ENCODE assay signal across 22 mouse cellular contexts in genomic region chr9:114009526-114009925, GRCm38 (mm10). TPM values are rescaled to one million over a fixed set of nuclear protein-coding genes. Genes with fewer than 3 reads are reported as not detected.
DNase-seq lines count a peak whose midpoint lies in the region; ATAC-seq and TF ChIP-seq lines count a peak whose summit lies in the region.
"Had no signal": no experiment of that assay in that cellular context is flagged by ENCODE, and none has a peak within 500 bp of the region (broad histone marks: within the 10 kb centered on the region; RNA-seq: fewer than 3 reads in every experiment).

No protein-coding gene starts in this region.

- H3K4me2 ChIP-seq in liver, postnatal 0 days (ENCODE audit: low read depth, low read length) = no peak overlapping the region
- H3K4me2 ChIP-seq in CH12.LX (ENCODE audit: insufficient read depth, low read depth, poor library complexity, severe bottlenecking) = no peak overlapping the region
- H3K4me2 ChIP-seq: embryonic facial prominence, embryonic 15.5 days; hindbrain, embryonic 15.5 days; limb, embryonic 15.5 days; lung, embryonic 15.5 days; midbrain, embryonic 13.5 days had no signal

- H3K4me1 ChIP-seq in liver, postnatal 0 days (ENCODE audit: insufficient read depth) = no peaks in the 10 kb centered on the region
- H3K4me1 ChIP-seq in CH12.LX (ENCODE audit: control insufficient read depth in 1 of 2, insufficient read depth in 2 of 2) = peaks cover 0 to 20% of the 10 kb centered on the region in 2 experiments; a peak in 2 of 4 replicates
- H3K4me1 ChIP-seq: embryonic facial prominence, embryonic 15.5 days; heart, embryonic 15.5 days; hindbrain, embryonic 15.5 days; limb, embryonic 15.5 days; lung, embryonic 15.5 days; midbrain, embryonic 13.5 days had no signal

- H3K79me2 ChIP-seq in CH12.LX (replicated peaks; ENCODE audit: control insufficient read depth, extremely low read depth, insufficient read depth, poor library complexity, severe bottlenecking) = no peaks in the 10 kb centered on the region

- H3K9me3 ChIP-seq in liver, postnatal 0 days (ENCODE audit: low read length) = no peaks in the 10 kb centered on the region; the same call in 1 of the 2 replicates
- H3K9me3 ChIP-seq in CH12.LX (replicated peaks; ENCODE audit: low read length) = no peaks in the 10 kb centered on the region
- H3K9me3 ChIP-seq: embryonic facial prominence, embryonic 15.5 days; forebrain, embryonic 10.5 days; heart, embryonic 15.5 days; hindbrain, embryonic 15.5 days; limb, embryonic 15.5 days; lung, embryonic 15.5 days; midbrain, embryonic 13.5 days had no signal

- dilution Hi-C loops in CH12.LX (cut with MboI; ENCODE audit: extremely low pct_ligation_motif_present, extremely low pct_unique_long_range_greater_than_20kb, low sequenced_read_pairs) = no loop called here

- no peak for TF ChIP-seq POLR2A in CH12.LX (IDR thresholded peaks at IDR 0.05; ENCODE audit: low read depth, low read length)

- no peak overlapping the region for H3K27ac ChIP-seq in liver, postnatal 0 days (ENCODE audit: low read depth)
- no peak overlapping the region for H3K27ac ChIP-seq in CH12.LX (ENCODE audit: insufficient read depth, low read depth)
- H3K27ac ChIP-seq: embryonic facial prominence, embryonic 15.5 days; forebrain, embryonic 10.5 days; heart, embryonic 15.5 days; hindbrain, embryonic 15.5 days; limb, embryonic 15.5 days; lung, embryonic 15.5 days; midbrain, embryonic 13.5 days had no signal

- TF ChIP-seq EP300 in liver, postnatal 0 days (IDR thresholded peaks at IDR 0.05; ENCODE audit: low read depth) = no peak
- TF ChIP-seq EP300 in CH12.LX (IDR thresholded peaks at IDR 0.05; ENCODE audit: low read length) = no peak

- WGBS in liver, postnatal 0 days (ENCODE audit: insufficient replicate concordance) = 51% methylated on average over 5 of the region's 5 CpGs

- no peaks in the 10 kb centered on the region for H3K27me3 ChIP-seq in liver, postnatal 0 days (ENCODE audit: insufficient read depth, low read length)
- no peaks in the 10 kb centered on the region for H3K27me3 ChIP-seq in CH12.LX (replicated peaks)
- H3K27me3 ChIP-seq: embryonic facial prominence, embryonic 15.5 days; heart, embryonic 15.5 days; hindbrain, embryonic 15.5 days; limb, embryonic 15.5 days; lung, embryonic 15.5 days; midbrain, embryonic 13.5 days had no signal

- peak; percentile 24 for DNase-seq in liver
- no peak for DNase-seq in liver, postnatal 0 days
- DNase-seq in CH12.LX (ENCODE audit: extremely low read depth) = peak; percentile 25
- DNase-seq in ES-CJ7 (ENCODE audit: low read depth, low spot score) = peak; percentile 50
- peak; percentile 32 for DNase-seq in embryo, embryonic 11 days
- no peak for DNase-seq in urinary bladder, adult 18-20 months (ENCODE audit: low spot score in 2 of 2)
- DNase-seq in gastrocnemius, postnatal 14 days = no peak
- DNase-seq: cerebellum, adult 11 months; cerebellum, postnatal 14 days; gastrocnemius, postnatal 25 days; layer of hippocampus, postnatal 36 days; retina, postnatal 1 day; thymus, adult 18-20 months had no signal

- no peak for TF ChIP-seq RAD21 in CH12.LX (IDR thresholded peaks at IDR 0.05; ENCODE audit: low read depth, low read length)

- no peak for TF ChIP-seq CTCF in liver, postnatal 0 days (IDR thresholded peaks at IDR 0.05; ENCODE audit: low read depth)
- no peak for TF ChIP-seq CTCF in CH12.LX (conservative IDR thresholded peaks at IDR 0.05 in 1 of 2, IDR thresholded peaks at IDR 0.05 in 1 of 2; ENCODE audit: low read depth in 2 of 2, low read length in 2 of 2)

- no peak overlapping the region for H3K9ac ChIP-seq in liver, postnatal 0 days (replicated peaks)
- H3K9ac ChIP-seq in CH12.LX (ENCODE audit: insufficient read depth, low read depth) = no peak overlapping the region
- H3K9ac ChIP-seq: embryonic facial prominence, embryonic 15.5 days; heart, embryonic 15.5 days; hindbrain, embryonic 15.5 days; limb, embryonic 15.5 days; lung, embryonic 15.5 days; midbrain, embryonic 13.5 days had no signal

- H3K36me3 ChIP-seq in liver, postnatal 0 days (replicated peaks; ENCODE audit: insufficient read depth, low read length) = no peaks in the 10 kb centered on the region
- H3K36me3 ChIP-seq in CH12.LX (replicated peaks in 1 of 2; ENCODE audit: control insufficient read depth in 1 of 2, insufficient read depth in 1 of 2, low read length in 1 of 2) = no peaks in the 10 kb centered on the region
- H3K36me3 ChIP-seq: embryonic facial prominence, embryonic 15.5 days; heart, embryonic 15.5 days; limb, embryonic 15.5 days; lung, embryonic 15.5 days had no signal

- ATAC-seq in liver, postnatal 0 days = no peak
- ATAC-seq: intestine, embryonic 16.5 days; midbrain, embryonic 13.5 days had no signal

- no peak overlapping the region for H3K4me3 ChIP-seq in liver, postnatal 0 days (ENCODE audit: low read depth, low read length)
- no peak overlapping the region for H3K4me3 ChIP-seq in CH12.LX (replicated peaks in 1 of 3; ENCODE audit: low read depth in 2 of 3, low read length in 2 of 3, poor library complexity in 1 of 3)
- H3K4me3 ChIP-seq: embryonic facial prominence, embryonic 15.5 days; forebrain, embryonic 10.5 days; heart, embryonic 15.5 days; hindbrain, embryonic 15.5 days; limb, embryonic 15.5 days; lung, embryonic 15.5 days; midbrain, embryonic 13.5 days; myocyte had no signal

- in situ Hi-C loops in CH12.LX (cut with MboI; ENCODE audit: low pct_ligation_motif_present, low pct_unique_long_range_greater_than_20kb, low sequenced_read_pairs) = no loop called here

- intact Hi-C loops in gastrocnemius, postnatal 14 days (cut with DNase I; ENCODE audit: low total_unique reads) = no loop called here

TF ChIP-seq in CH12.LX, 34 proteins besides CTCF, POLR2A, EP300 and RAD21:
- no peak for TF ChIP-seq ZKSCAN1 (IDR thresholded peaks at IDR 0.05; ENCODE audit: borderline replicate concordance, low read depth, low read length)
- no peak for TF ChIP-seq NELFE (IDR thresholded peaks at IDR 0.05; ENCODE audit: low read depth, low read length)
- no peak for TF ChIP-seq MXI1 (IDR thresholded peaks at IDR 0.05; ENCODE audit: low read depth, low read length)
- no peak for TF ChIP-seq TBP (conservative IDR thresholded peaks at IDR 0.05; ENCODE audit: low read depth, low read length)
- TF ChIP-seq ZC3H11A (IDR thresholded peaks at IDR 0.05; ENCODE audit: low read depth, low read length) = no peak
- TF ChIP-seq TCF12 (IDR thresholded peaks at IDR 0.05; ENCODE audit: low read depth, low read length) = no peak
- TF ChIP-seq HCFC1 (IDR thresholded peaks at IDR 0.05; ENCODE audit: low read depth, low read length) = no peak
- no peak for TF ChIP-seq NRF1 (IDR thresholded peaks at IDR 0.05; ENCODE audit: low read depth, low read length)
- TF ChIP-seq RCOR1 (conservative IDR thresholded peaks at IDR 0.05; ENCODE audit: low read depth, low read length) = no peak
- TF ChIP-seq E2F4 (IDR thresholded peaks at IDR 0.05; ENCODE audit: insufficient replicate concordance, low read depth, low read length) = no peak
- no peak for TF ChIP-seq BHLHE40 (IDR thresholded peaks at IDR 0.05; ENCODE audit: low read depth, low read length)
- no peak for TF ChIP-seq PAX5 (IDR thresholded peaks at IDR 0.05; ENCODE audit: low read length)
- TF ChIP-seq ZNF384 (IDR thresholded peaks at IDR 0.05; ENCODE audit: low read depth, low read length) = no peak
- TF ChIP-seq USF1 (IDR thresholded peaks at IDR 0.05; ENCODE audit: low read depth, low read length) = no peak
- TF ChIP-seq SMC3 (IDR thresholded peaks at IDR 0.05; ENCODE audit: low read depth, low read length) = no peak
- no peak for TF ChIP-seq IRF4 (IDR thresholded peaks at IDR 0.05; ENCODE audit: low read depth, low read length)

RNA-seq across cellular contexts. Expression of gene Fbxl2, which starts 36.5 kb away (rescaled TPM):
- 0.25 and 0.32 TPM in 2 replicates for polyA plus RNA-seq in liver, postnatal 0 days (2015; fragmentation: Nextera tagmentation; extraction: Ambion mirVana)
- total RNA-seq in CH12.LX (2012; rRNA removed) = 0.84 and 1.1 TPM in 2 replicates
- 0.54 and 0.65 TPM in 2 replicates for total RNA-seq in CH12.LX (2014; rRNA removed)
- polyA plus RNA-seq in CH12.LX (2012; ENCODE audit: insufficient read length, low read depth) = 0.81 and 1.0 TPM in 2 replicates
- total RNA-seq in gastrocnemius, postnatal 14 days (2021) = 1 to 10 TPM; 1.2 TPM

RNA-seq across cellular contexts. Expression of gene Susd5, which starts 47.4 kb away (rescaled TPM):
- polyA plus RNA-seq in liver, postnatal 0 days (2015; fragmentation: Nextera tagmentation; extraction: Ambion mirVana) = not detected in 2 replicates
- total RNA-seq in CH12.LX (2012; rRNA removed) (0.04 TPM in 1 of 2 replicates, not detected in the other), CH12.LX (2014; rRNA removed) (not detected in 2 replicates)
- not detected in 2 replicates for polyA plus RNA-seq in CH12.LX (2012; ENCODE audit: insufficient read length, low read depth)
- 1 to 10 TPM; 2.4 to 3.3 TPM for total RNA-seq in gastrocnemius, postnatal 14 days (2021)

Comparison
In these comparisons a context has a peak if more than half of its experiments do, and no peak if none do; other contexts are left out.
1. DNase-seq: peak in liver (single experiment), CH12.LX (single experiment), ES-CJ7 (single experiment) and embryo, embryonic 11 days (single experiment); none in liver, postnatal 0 days (single experiment), urinary bladder, adult 18-20 months (0 of 2) and gastrocnemius, postnatal 14 days (single experiment).